Mouse (Mus musculus): ENCODE results near the gene Zfyve27.

Zfyve27 gene

DNA sequence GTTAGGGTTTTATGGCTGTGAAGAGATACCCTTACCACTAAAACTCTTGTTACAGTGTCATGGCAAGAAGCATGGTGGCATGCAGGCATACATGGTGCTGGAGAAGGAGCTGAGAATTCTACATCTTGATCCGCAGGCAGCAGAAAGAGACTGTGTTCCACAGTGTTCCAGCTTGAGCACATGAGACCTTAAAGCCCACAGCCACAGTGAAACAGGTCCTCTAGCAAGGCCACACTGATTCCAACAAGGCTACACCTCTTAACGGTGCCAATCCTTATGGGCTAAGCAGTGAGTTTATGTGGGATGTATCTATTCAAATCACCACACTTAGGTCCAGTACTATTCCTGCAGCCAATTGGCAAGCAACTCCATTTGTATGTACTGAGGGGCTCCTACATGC lies 18.0 kb upstream of the Zfyve27 start:
- Histone ChIP-seq H3K4me3 (replicated peaks; ENCODE audit: low read length) (no peak overlapping the region), H3K4me1 (replicated peaks; ENCODE audit: low read depth, low read length) (peaks cover 74% of the 10 kb centered on the region), H3K9me3 (ENCODE audit: low read length) (no peaks in the 10 kb centered on the region), H3K27me3 (ENCODE audit: insufficient read depth, low read length) (peaks cover 37% of the 10 kb centered on the region), H3K36me3 (ENCODE audit: insufficient read depth, low read length) (peaks cover 17% of the 10 kb centered on the region)
- no peak for TF ChIP-seq POU5F1 (IDR thresholded peaks at IDR 0.05; ENCODE audit: borderline replicate concordance, low read length)
- TF ChIP-seq NANOG (IDR thresholded peaks at IDR 0.05; ENCODE audit: borderline replicate concordance, low read length): no peak
- TF ChIP-seq CTCF (conservative IDR thresholded peaks at IDR 0.05; ENCODE audit: low read length): no peak

DNA sequence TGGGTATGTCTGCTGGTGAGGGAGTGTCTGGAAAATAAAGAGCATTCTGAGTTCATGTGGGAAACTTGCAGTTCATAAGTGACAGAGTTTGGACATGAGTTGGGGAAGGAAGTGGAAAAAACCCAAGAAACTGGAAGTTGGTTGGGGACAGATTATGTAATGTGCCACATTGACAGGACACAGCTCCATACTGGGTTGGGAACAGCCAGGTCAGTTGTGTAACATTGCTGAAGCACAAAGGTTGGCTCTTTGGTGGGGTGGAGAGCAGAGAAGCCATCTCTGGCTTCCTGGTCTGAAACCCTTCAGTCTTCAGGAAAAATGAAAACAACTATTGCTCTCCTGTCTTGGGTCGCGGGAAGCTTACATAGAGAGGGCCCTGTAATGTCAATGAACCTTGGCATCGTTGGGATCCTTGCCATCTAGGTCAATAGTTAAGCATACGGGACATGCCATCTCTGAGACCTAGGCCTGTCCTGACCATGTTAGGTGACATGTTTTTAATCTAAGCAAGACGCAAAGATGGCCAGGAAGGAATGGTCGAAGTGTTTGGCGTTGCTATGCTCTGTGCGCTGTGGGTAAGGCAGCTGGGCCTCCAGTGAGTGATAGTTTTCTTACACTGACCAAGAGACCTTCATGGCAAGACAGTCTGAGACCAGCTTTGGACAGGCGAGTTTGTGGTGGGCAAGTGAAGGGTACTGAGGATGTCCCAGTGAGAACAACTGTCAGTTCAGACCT lies 17.3 kb upstream of the Zfyve27 start:
- peaks cover 77% of the 10 kb centered on the region for H3K4me1 ChIP-seq (replicated peaks; ENCODE audit: low read depth, low read length)
- peaks cover 24% of the 10 kb centered on the region for H3K36me3 ChIP-seq (ENCODE audit: insufficient read depth, low read length)
- TF ChIP-seq CTCF (conservative IDR thresholded peaks at IDR 0.05; ENCODE audit: low read length) (no peak), NANOG (IDR thresholded peaks at IDR 0.05; ENCODE audit: borderline replicate concordance, low read length) (no peak), POU5F1 (IDR thresholded peaks at IDR 0.05; ENCODE audit: borderline replicate concordance, low read length) (no peak)
- no peaks in the 10 kb centered on the region for H3K9me3 ChIP-seq (ENCODE audit: low read length)
- H3K4me3 ChIP-seq (replicated peaks; ENCODE audit: low read length): peak overlapping the region; percentile 86
- H3K27me3 ChIP-seq (ENCODE audit: insufficient read depth, low read length): peaks cover 37% of the 10 kb centered on the region

- peaks cover 37% of the 10 kb centered on the region for H3K27me3 ChIP-seq (ENCODE audit: insufficient read depth, low read length)
- peaks cover 28% of the 10 kb centered on the region for H3K36me3 ChIP-seq (ENCODE audit: insufficient read depth, low read length)
- peak within 1 kb of the TSS; percentile 86 for H3K4me3 ChIP-seq (replicated peaks; ENCODE audit: low read length)
- H3K9me3 ChIP-seq (ENCODE audit: low read length): no peaks in the 10 kb centered on the region
- TF ChIP-seq POU5F1 (IDR thresholded peaks at IDR 0.05; ENCODE audit: borderline replicate concordance, low read length): no peak
- no peak for TF ChIP-seq NANOG (IDR thresholded peaks at IDR 0.05; ENCODE audit: borderline replicate concordance, low read length)
- no peak for TF ChIP-seq CTCF (conservative IDR thresholded peaks at IDR 0.05; ENCODE audit: low read length)
- peaks cover 78% of the 10 kb centered on the region for H3K4me1 ChIP-seq (replicated peaks; ENCODE audit: low read depth, low read length)
These were observed 16.5 kb upstream of the Zfyve27 start, which contains the start of gene Marveld1 for GRCm38 (mm10) chr19:42147170-42147768. Gene Marveld1 (plus strand): TSS chr19:42147400.

- H3K36me3 ChIP-seq (ENCODE audit: insufficient read depth, low read length): peaks cover 28% of the 10 kb centered on the region
- H3K9me3 ChIP-seq (ENCODE audit: low read length): no peaks in the 10 kb centered on the region
- H3K4me3 ChIP-seq (replicated peaks; ENCODE audit: low read length): peak overlapping the region; percentile 86
- H3K27me3 ChIP-seq (ENCODE audit: insufficient read depth, low read length): peaks cover 37% of the 10 kb centered on the region
- TF ChIP-seq NANOG (IDR thresholded peaks at IDR 0.05; ENCODE audit: borderline replicate concordance, low read length): no peak
- TF ChIP-seq POU5F1 (IDR thresholded peaks at IDR 0.05; ENCODE audit: borderline replicate concordance, low read length): no peak
- no peak for TF ChIP-seq CTCF (conservative IDR thresholded peaks at IDR 0.05; ENCODE audit: low read length)
- H3K4me1 ChIP-seq (replicated peaks; ENCODE audit: low read depth, low read length): peaks cover 78% of the 10 kb centered on the region
These were observed 15.8 kb upstream of the Zfyve27 start for GRCm38 (mm10) chr19:42147769-42148568.

DNA sequence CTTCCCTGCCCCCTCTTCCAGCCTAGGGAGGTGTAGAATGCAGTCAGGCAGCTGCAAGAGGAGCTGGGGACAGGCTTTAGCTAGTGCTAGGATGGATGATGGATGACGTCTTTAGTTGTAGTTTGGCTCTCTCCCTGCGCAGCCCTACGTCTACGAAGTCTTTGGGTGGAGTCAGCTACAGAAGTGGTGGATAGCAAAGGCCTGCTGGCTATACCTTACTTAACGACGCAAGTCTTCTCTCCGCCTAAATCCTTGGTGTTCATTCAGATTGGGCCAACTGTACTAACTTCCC lies 15.2 kb upstream of the Zfyve27 start:
- H3K9me3 ChIP-seq (ENCODE audit: low read length): no peaks in the 10 kb centered on the region
- H3K27me3 ChIP-seq (ENCODE audit: insufficient read depth, low read length): peaks cover 37% of the 10 kb centered on the region
- peaks cover 28% of the 10 kb centered on the region for H3K36me3 ChIP-seq (ENCODE audit: insufficient read depth, low read length)
- H3K4me1 ChIP-seq (replicated peaks; ENCODE audit: low read depth, low read length): peaks cover 78% of the 10 kb centered on the region
- peak overlapping the region; percentile 86 for H3K4me3 ChIP-seq (replicated peaks; ENCODE audit: low read length)
- TF ChIP-seq POU5F1 (IDR thresholded peaks at IDR 0.05; ENCODE audit: borderline replicate concordance, low read length) (no peak), CTCF (conservative IDR thresholded peaks at IDR 0.05; ENCODE audit: low read length) (no peak), NANOG (IDR thresholded peaks at IDR 0.05; ENCODE audit: borderline replicate concordance, low read length) (no peak)

DNA sequence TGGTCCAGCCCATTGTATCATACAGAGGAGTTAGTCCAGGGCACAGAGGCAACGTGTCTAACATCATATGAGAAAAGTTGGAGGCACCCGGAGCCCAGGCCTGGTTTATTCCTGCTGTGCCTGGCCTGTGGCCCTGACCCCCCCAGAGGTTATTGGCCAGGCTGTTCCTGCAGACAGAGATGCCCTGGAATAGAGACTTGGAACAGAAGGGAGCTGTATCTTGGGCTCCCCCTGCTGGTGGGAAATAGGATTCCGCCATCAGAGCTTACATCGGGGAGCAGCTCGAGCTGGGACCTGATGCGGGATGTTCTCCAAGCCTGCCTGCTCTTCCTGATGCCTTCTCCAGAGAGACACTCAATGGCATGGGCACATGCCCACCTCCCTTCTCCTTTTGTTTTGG lies 11.8 kb upstream of the Zfyve27 start:
- peak; percentile 88 for TF ChIP-seq CTCF (conservative IDR thresholded peaks at IDR 0.05; ENCODE audit: low read length)
- TF ChIP-seq POU5F1 (IDR thresholded peaks at IDR 0.05; ENCODE audit: borderline replicate concordance, low read length): no peak
- no peak for TF ChIP-seq NANOG (IDR thresholded peaks at IDR 0.05; ENCODE audit: borderline replicate concordance, low read length)
- H3K9me3 ChIP-seq (ENCODE audit: low read length): no peaks in the 10 kb centered on the region
- peaks cover 22% of the 10 kb centered on the region for H3K27me3 ChIP-seq (ENCODE audit: insufficient read depth, low read length)
- H3K36me3 ChIP-seq (ENCODE audit: insufficient read depth, low read length): peaks cover 28% of the 10 kb centered on the region
- peaks cover 62% of the 10 kb centered on the region for H3K4me1 ChIP-seq (replicated peaks; ENCODE audit: low read depth, low read length)
- no peak overlapping the region for H3K4me3 ChIP-seq (replicated peaks; ENCODE audit: low read length)

DNA sequence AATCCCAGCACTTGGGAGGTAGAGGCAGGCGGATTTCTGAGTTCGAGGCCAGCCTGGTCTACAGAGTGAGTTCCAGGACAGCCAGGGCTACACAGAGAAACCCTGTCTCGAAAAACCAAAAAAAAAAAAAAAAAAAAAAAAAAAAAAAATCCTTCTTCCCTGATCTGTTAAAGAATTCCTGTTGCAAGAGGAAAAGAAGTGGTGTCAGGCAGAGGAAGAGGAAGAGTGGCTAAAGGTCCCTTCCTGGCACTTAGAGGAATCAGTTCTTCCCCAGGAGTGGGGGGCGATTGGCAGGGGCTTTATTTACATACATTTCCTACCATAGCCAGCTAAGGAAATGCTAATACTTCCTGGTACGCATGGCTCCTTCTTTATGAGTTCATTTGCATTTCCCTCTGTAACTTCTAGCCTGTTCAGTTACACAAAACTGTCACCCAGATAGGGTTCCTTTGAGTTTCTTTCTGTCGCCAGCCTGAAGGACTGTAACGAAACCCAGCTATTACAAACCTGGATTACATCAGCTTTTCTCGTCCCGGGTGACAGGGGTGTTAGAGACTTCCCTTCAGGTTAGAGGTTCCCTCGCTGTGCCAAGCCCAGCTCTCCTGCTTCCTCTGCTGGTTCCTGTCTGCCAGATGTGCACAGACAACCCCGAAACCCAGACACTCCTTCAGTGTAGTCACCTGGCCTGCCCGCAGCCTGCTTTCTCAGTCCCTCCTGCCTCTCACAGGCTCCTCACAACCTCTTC lies 6.1 kb upstream of the Zfyve27 start:
- peaks cover 12% of the 10 kb centered on the region; the same call in 1 of the 2 replicates for H3K9me3 ChIP-seq (ENCODE audit: low read length)
- no peak overlapping the region for H3K4me3 ChIP-seq (replicated peaks; ENCODE audit: low read length)
- H3K27me3 ChIP-seq (ENCODE audit: insufficient read depth, low read length): no peaks in the 10 kb centered on the region
- H3K36me3 ChIP-seq (ENCODE audit: insufficient read depth, low read length): no peaks in the 10 kb centered on the region
- H3K4me1 ChIP-seq (replicated peaks; ENCODE audit: low read depth, low read length): peaks cover 28% of the 10 kb centered on the region
- TF ChIP-seq CTCF (conservative IDR thresholded peaks at IDR 0.05; ENCODE audit: low read length) (no peak), NANOG (IDR thresholded peaks at IDR 0.05; ENCODE audit: borderline replicate concordance, low read length) (no peak), POU5F1 (IDR thresholded peaks at IDR 0.05; ENCODE audit: borderline replicate concordance, low read length) (no peak)
